Mouse (Mus musculus): ENCODE measurements at regions not wholly inside any gene's neighbourhood (a gene's known extent, or its start where the extent isn't known, plus 50 kb on each side); places are given as distances from the start of the nearest gene placed in this dataset.

DNA sequence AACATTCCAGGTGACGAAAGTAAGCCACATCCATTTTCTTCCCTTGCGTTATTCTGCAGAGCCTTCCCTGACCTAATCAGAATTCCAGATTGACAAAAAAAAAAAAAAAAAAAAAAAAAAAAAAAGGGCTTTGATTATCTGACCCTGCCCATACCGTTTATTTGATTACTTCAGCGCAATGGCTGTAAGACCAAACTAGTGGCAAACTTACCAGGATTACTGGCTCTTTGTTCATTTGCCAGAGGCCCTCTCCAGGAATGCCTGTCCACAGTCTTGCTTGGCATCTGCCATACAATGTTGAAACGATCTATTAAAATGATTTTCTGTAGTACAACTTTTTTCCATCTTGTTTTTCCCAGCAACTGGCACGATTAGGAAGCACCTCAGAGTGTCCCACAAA is 569.4 kb upstream of the Nox3 start:
- Histone ChIP-seq H3K4me2 (replicated peaks; ENCODE audit: low read depth, low read length) (no peak overlapping the region), H3K9me3 (ENCODE audit: control insufficient read depth, low read length) (no peaks in the 10 kb centered on the region), H3K4me1 (replicated peaks; ENCODE audit: control insufficient read depth, insufficient read depth, low read length) (no peaks in the 10 kb centered on the region), H3K27me3 (ENCODE audit: control insufficient read depth, insufficient read depth, low read length) (no peaks in the 10 kb centered on the region), H3K36me3 (ENCODE audit: control insufficient read depth, insufficient read depth, low read length) (no peaks in the 10 kb centered on the region), H3K9ac (ENCODE audit: low read depth, low read length) (no peak overlapping the region), H3K27ac (ENCODE audit: low read depth, low read length) (no peak overlapping the region), H3K4me3 (ENCODE audit: low read depth, low read length) (no peak overlapping the region)
- 58% methylated on average over 6 of the region's 6 CpGs for WGBS
- no peak for ATAC-seq (ENCODE audit: low FRiP score)
- no peak for DNase-seq (ENCODE audit: low spot score)

DNA sequence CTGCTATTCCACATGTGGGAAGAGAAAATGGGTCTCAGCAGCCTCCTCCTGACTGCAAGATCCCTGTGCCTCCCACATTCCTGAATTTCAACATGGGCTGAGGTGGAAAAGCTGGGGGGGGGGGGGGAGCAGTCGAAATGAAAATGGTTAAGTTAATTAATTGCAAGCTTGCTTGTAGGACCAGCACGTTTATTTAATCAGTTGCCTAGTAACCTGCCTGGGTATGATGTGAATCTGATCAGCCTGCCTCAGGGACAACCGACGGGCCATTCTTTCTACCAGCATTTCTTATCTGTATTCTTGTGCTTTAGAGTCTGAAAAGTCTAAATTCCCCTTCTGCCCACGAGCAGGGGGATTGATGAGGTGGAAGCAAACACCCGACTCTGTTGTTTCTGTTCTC is 569.9 kb upstream of the Nox3 start:
- DNase-seq (ENCODE audit: low spot score) (no peak), ATAC-seq (ENCODE audit: low FRiP score) (no peak)
- Histone ChIP-seq H3K27ac (ENCODE audit: low read depth, low read length) (no peak overlapping the region), H3K27me3 (ENCODE audit: control insufficient read depth, insufficient read depth, low read length) (no peaks in the 10 kb centered on the region), H3K4me2 (replicated peaks; ENCODE audit: low read depth, low read length) (no peak overlapping the region), H3K36me3 (ENCODE audit: control insufficient read depth, insufficient read depth, low read length) (no peaks in the 10 kb centered on the region), H3K9ac (ENCODE audit: low read depth, low read length) (no peak overlapping the region), H3K9me3 (ENCODE audit: control insufficient read depth, low read length) (no peaks in the 10 kb centered on the region), H3K4me3 (ENCODE audit: low read depth, low read length) (no peak overlapping the region), H3K4me1 (replicated peaks; ENCODE audit: control insufficient read depth, insufficient read depth, low read length) (no peaks in the 10 kb centered on the region)
- 4% methylated on average over 6 of the region's 6 CpGs for WGBS

DNA sequence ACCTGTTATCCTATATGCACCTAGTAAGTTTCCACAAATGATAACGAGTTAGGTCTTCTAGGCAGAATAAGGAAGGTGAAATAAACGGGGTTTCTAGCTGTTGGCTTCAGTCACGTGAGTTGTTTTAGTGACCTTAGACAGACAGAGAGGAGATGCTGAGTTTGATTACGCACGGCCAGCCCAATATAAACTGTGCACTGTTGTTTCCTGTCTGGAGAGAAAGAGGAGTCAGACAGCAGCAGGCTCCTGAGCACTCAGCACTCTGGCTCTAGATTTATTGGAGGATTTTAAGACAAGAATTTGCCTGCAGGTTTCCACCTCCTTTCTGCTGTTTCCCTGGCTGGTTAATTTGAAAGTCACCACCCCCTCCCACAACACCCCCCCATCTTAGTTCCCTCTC is 570.4 kb upstream of the Nox3 start:
- ATAC-seq (ENCODE audit: low FRiP score) (no peak), DNase-seq (ENCODE audit: low spot score) (no peak)
- Histone ChIP-seq H3K4me3 (ENCODE audit: low read depth, low read length) (no peak overlapping the region), H3K9me3 (ENCODE audit: control insufficient read depth, low read length) (no peaks in the 10 kb centered on the region), H3K27me3 (ENCODE audit: control insufficient read depth, insufficient read depth, low read length) (no peaks in the 10 kb centered on the region), H3K9ac (ENCODE audit: low read depth, low read length) (no peak overlapping the region), H3K36me3 (ENCODE audit: control insufficient read depth, insufficient read depth, low read length) (no peaks in the 10 kb centered on the region), H3K4me1 (replicated peaks; ENCODE audit: control insufficient read depth, insufficient read depth, low read length) (no peaks in the 10 kb centered on the region), H3K4me2 (replicated peaks; ENCODE audit: low read depth, low read length) (no peak overlapping the region), H3K27ac (ENCODE audit: low read depth, low read length) (no peak overlapping the region)
- WGBS: 54% methylated on average over 5 of the region's 5 CpGs

DNA sequence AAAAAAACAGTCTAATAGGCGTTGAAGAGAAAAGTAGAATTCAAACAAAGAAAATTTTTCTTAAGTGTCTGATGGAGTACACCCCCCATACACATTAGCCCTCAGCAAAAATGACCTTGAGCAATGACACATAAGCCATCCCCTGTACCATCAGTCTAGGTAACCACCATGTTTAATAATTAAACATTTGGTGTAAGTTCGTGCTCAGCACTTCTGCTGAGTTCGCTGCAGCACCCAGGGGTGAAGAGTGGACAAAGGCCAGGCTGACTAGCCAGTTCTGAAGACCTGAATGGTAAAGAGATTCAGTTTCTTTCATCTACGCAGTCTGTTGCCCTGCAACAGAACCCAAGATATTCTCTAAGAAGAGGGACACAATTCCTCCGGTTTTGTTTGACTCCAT is 572.3 kb upstream of the Nox3 start:
- Histone ChIP-seq H3K4me1 (replicated peaks; ENCODE audit: control insufficient read depth, insufficient read depth, low read length) (no peaks in the 10 kb centered on the region), H3K27me3 (ENCODE audit: control insufficient read depth, insufficient read depth, low read length) (no peaks in the 10 kb centered on the region), H3K4me2 (replicated peaks; ENCODE audit: low read depth, low read length) (no peak overlapping the region), H3K9ac (ENCODE audit: low read depth, low read length) (no peak overlapping the region), H3K4me3 (ENCODE audit: low read depth, low read length) (no peak overlapping the region), H3K36me3 (ENCODE audit: control insufficient read depth, insufficient read depth, low read length) (no peaks in the 10 kb centered on the region), H3K27ac (ENCODE audit: low read depth, low read length) (no peak overlapping the region), H3K9me3 (ENCODE audit: control insufficient read depth, low read length) (no peaks in the 10 kb centered on the region)
- ATAC-seq (ENCODE audit: low FRiP score) (no peak), DNase-seq (ENCODE audit: low spot score) (no peak)
- WGBS: 82% methylated on average over 5 of the region's 5 CpGs

DNA sequence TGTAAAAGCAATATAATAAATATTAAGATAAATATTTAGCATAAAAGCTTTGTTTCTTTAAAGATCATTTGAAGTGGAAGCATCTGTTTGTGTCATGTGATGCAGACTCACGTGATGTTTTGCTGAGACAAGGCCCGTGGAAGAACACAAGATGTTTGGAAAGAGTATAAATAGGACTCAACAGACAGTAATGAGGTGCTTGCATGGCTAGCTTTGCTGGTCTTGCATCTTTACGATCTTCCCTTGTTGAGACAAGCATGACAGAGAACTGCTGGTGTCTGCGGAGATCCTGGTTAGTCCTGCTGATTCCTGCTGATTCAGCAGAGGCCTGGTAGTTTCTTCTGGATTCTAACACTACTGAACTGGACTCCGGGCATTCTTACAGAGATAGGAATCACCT is 576.4 kb upstream of the Nox3 start:
- WGBS: 91% methylated on average over 5 of the region's 5 CpGs
- no peaks in the 10 kb centered on the region for H3K9me3 ChIP-seq (ENCODE audit: control insufficient read depth, low read length)
- no peak overlapping the region for H3K4me3 ChIP-seq (ENCODE audit: low read depth, low read length)
- no peak overlapping the region for H3K27ac ChIP-seq (ENCODE audit: low read depth, low read length)
- H3K27me3 ChIP-seq (ENCODE audit: control insufficient read depth, insufficient read depth, low read length): no peaks in the 10 kb centered on the region
- no peak for DNase-seq (ENCODE audit: low spot score)
- no peaks in the 10 kb centered on the region for H3K4me1 ChIP-seq (replicated peaks; ENCODE audit: control insufficient read depth, insufficient read depth, low read length)
- no peaks in the 10 kb centered on the region for H3K36me3 ChIP-seq (ENCODE audit: control insufficient read depth, insufficient read depth, low read length)
- no peak for ATAC-seq (ENCODE audit: low FRiP score)
- no peak overlapping the region for H3K4me2 ChIP-seq (replicated peaks; ENCODE audit: low read depth, low read length)
- no peak overlapping the region for H3K9ac ChIP-seq (ENCODE audit: low read depth, low read length)

DNA sequence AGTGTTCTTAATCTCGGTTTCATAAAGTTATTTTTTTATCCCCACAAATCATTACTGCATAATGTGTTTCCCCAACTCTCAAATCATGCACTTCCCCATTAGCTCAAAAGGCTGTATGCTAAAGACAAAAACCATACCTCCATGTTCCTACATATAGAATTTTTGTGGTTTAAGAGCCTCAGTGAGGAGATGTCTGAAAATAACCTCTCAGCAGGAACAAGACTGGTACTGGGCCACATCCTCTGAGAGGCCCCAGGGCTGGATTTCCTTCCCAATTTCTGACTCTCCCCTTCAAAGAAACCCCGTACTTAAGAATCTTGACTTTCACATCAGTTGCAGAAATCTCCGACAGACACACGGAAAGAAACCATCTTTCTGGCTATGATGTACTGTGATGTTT is 580.7 kb upstream of the Nox3 start:
- Histone ChIP-seq H3K4me3 (ENCODE audit: low read depth, low read length) (no peak overlapping the region), H3K27me3 (ENCODE audit: control insufficient read depth, insufficient read depth, low read length) (no peaks in the 10 kb centered on the region), H3K36me3 (ENCODE audit: control insufficient read depth, insufficient read depth, low read length) (no peaks in the 10 kb centered on the region), H3K4me1 (replicated peaks; ENCODE audit: control insufficient read depth, insufficient read depth, low read length) (no peaks in the 10 kb centered on the region), H3K9ac (ENCODE audit: low read depth, low read length) (no peak overlapping the region), H3K27ac (ENCODE audit: low read depth, low read length) (no peak overlapping the region), H3K4me2 (replicated peaks; ENCODE audit: low read depth, low read length) (no peak overlapping the region), H3K9me3 (ENCODE audit: control insufficient read depth, low read length) (no peaks in the 10 kb centered on the region)
- WGBS: 85% methylated on average over 4 of the region's 4 CpGs
- no peak for ATAC-seq (ENCODE audit: low FRiP score)
- DNase-seq (ENCODE audit: low spot score): no peak

DNA sequence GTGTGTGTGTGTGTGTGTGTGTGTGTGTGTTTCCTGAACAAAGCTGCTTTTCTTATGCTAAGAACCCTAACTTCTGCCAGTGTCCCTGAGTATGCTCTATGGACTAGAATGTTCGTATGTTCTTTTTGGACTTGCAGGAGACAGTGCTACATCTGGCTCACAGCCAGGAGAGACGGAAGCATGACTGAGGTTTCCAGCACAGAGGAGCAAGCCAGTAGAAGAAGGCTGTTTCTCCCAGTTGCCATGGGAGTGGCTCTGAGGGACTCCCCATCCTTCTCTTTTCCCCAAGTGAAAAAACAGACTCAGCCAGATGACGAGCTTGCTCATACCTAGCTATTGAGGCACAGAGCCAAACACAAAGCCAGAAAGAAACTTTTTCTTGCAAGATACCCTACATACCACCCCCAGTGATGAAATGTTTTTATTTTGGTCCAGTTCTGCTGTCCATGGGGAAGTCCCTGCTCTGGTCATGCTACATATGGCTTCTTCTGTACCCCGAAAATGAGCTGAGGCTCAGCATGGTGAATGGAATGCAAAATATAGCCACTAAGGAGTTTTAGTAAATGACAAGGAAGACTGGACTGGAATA is 582.3 kb upstream of the Nox3 start:
- no peak overlapping the region for H3K9ac ChIP-seq (ENCODE audit: low read depth, low read length)
- ATAC-seq (ENCODE audit: low FRiP score): no peak
- no peaks in the 10 kb centered on the region for H3K4me1 ChIP-seq (replicated peaks; ENCODE audit: control insufficient read depth, insufficient read depth, low read length)
- no peak overlapping the region for H3K4me2 ChIP-seq (replicated peaks; ENCODE audit: low read depth, low read length)
- H3K27ac ChIP-seq (ENCODE audit: low read depth, low read length): no peak overlapping the region
- WGBS: 80% methylated on average over 4 of the region's 4 CpGs
- H3K9me3 ChIP-seq (ENCODE audit: control insufficient read depth, low read length): no peaks in the 10 kb centered on the region
- no peaks in the 10 kb centered on the region for H3K27me3 ChIP-seq (ENCODE audit: control insufficient read depth, insufficient read depth, low read length)
- no peak for DNase-seq (ENCODE audit: low spot score)
- no peak overlapping the region for H3K4me3 ChIP-seq (ENCODE audit: low read depth, low read length)
- H3K36me3 ChIP-seq (ENCODE audit: control insufficient read depth, insufficient read depth, low read length): no peaks in the 10 kb centered on the region

DNA sequence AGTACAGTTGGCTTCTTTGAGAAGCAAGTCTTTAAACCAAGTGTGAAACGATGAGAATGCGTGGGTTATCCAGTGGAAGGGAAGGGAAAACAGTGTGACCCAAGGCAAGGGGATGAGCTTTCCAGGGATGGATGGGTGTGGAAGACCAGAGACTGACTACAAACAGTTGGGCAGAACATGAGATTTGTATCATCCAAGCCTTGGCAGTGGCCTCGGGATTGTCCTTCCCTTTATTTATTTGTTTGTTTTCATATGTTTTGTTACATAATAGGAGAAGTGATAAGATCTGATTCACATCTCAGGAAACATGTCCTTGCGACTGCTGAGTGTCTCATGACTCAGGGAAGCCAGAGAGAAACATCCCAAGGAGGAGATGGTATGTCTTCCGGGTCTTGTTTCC is 585.4 kb upstream of the Nox3 start:
- ATAC-seq (ENCODE audit: low FRiP score) (no peak), DNase-seq (ENCODE audit: low spot score) (no peak)
- H3K4me1 ChIP-seq (replicated peaks; ENCODE audit: control insufficient read depth, insufficient read depth, low read length): no peaks in the 10 kb centered on the region
- no peak overlapping the region for H3K27ac ChIP-seq (ENCODE audit: low read depth, low read length)
- H3K27me3 ChIP-seq (ENCODE audit: control insufficient read depth, insufficient read depth, low read length): no peaks in the 10 kb centered on the region
- no peak overlapping the region for H3K9ac ChIP-seq (ENCODE audit: low read depth, low read length)
- no peak overlapping the region for H3K4me3 ChIP-seq (ENCODE audit: low read depth, low read length)
- WGBS: 92% methylated on average over 5 of the region's 5 CpGs
- H3K4me2 ChIP-seq (replicated peaks; ENCODE audit: low read depth, low read length): no peak overlapping the region
- H3K36me3 ChIP-seq (ENCODE audit: control insufficient read depth, insufficient read depth, low read length): no peaks in the 10 kb centered on the region
- no peaks in the 10 kb centered on the region for H3K9me3 ChIP-seq (ENCODE audit: control insufficient read depth, low read length)

DNA sequence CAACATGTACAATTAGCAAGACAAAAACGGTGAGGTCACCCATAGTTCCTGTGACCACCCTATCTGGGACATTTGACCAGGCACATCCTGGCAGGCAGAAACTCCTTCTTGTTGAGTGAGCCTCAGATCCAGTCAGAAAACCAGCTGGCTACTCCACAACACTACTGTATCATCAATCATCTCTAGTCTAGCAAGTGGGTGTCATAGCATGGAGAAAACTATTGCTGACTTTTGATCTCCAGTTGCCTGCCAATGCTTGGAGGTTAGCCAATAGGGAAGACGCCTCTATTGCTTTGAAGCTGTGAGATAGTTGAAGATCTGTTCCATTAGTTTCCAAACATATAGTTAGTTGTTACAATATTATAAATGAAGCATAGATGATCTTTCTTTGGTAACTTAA is 595.4 kb upstream of the Nox3 start:
- no peak overlapping the region for H3K4me2 ChIP-seq (replicated peaks; ENCODE audit: low read depth, low read length)
- H3K27me3 ChIP-seq (ENCODE audit: control insufficient read depth, insufficient read depth, low read length): no peaks in the 10 kb centered on the region
- no peak overlapping the region for H3K9ac ChIP-seq (ENCODE audit: low read depth, low read length)
- no peak overlapping the region for H3K4me3 ChIP-seq (ENCODE audit: low read depth, low read length)
- DNase-seq (ENCODE audit: low spot score): no peak
- H3K36me3 ChIP-seq (ENCODE audit: control insufficient read depth, insufficient read depth, low read length): no peaks in the 10 kb centered on the region
- no peak for ATAC-seq (ENCODE audit: low FRiP score)
- no peaks in the 10 kb centered on the region for H3K4me1 ChIP-seq (replicated peaks; ENCODE audit: control insufficient read depth, insufficient read depth, low read length)
- H3K9me3 ChIP-seq (ENCODE audit: control insufficient read depth, low read length): no peaks in the 10 kb centered on the region
- no peak overlapping the region for H3K27ac ChIP-seq (ENCODE audit: low read depth, low read length)
- 84% methylated on average over 2 of the region's 2 CpGs for WGBS

Measured in hindbrain, embryonic 11.5 days (tissue).